Mouse (Mus musculus) layer of hippocampus, adult 18-20 months (tissue): Measurements from ENCODE around the gene Olfr675. TPM values are rescaled to one million over a fixed set of nuclear protein-coding genes. Genes with fewer than 3 reads are reported as not detected.
"Not testable (repeated sequence)": the region's sequence is repeated elsewhere in the genome, so short reads cannot be mapped to it uniquely, and the experiment has no call there.

Source experiments
- DNase-seq, 2 experiments: peaks; one replicate each; pipeline ENCODE4 v3.0.0; 2022; ENCODE audit warnings: low spot score in 2 of 2
- long read RNA-seq: library from polyadenylated mRNA; stranded (forward); transcript quantifications from one replicate; pipeline ENCODE4 v2.0.0, GENCODE M21; 2021
- total RNA-seq, 2 experiments: library from RNA; stranded (reverse); gene quantifications; 2 replicates each; pipeline ENCODE4 v1.2.3; 2021

Olfr675 gene
- not detected for total RNA-seq
- long read RNA-seq = 0 reads

DNA sequence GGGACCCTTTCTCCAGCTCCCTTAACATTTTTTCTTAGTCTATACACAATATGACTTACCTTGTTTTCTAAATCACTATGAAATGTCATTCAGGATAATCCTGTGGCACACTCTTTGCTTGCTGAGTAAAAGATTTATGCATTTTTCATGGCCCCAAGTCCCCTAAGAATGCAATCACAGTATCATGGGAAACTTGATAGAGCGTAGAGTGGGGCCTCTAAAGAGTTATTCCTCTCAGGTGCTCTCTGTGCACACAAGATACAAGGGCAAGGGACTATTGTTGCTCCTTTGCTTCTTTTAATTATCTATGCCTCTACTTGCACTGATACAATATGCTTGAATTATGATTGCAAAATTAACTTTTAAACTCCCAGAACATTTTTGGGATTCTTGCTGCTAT, at the start of gene Olfr675:
Gene Olfr675 (minus strand): TSS at position 101 of the 400 bp plus-strand sequence.
- no peak for DNase-seq

DNA sequence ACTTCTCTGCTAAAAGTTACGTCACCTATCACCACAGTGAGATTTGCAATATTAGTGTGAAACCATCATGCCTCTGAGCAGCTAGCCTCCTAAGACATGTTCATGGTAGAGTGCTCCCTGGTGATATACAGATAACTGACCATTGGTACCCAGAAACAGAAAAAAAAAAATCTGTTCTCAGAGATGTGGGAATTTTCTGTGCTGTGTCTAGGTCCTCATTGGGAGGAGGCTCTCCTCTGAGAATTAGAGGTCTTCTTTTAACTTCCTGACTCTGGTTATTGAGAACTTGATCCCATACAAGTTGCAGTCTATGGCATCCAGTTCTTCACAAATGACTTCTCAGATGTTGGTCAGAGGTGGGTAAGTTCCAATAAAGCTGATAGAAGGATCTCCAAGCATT, 35.9 kb upstream of the Olfr675 start, which contains the start of gene Olfr678:
Gene Olfr678 (plus strand): TSS at position 301 of the 400 bp plus-strand sequence.
- DNase-seq = no peak

- DNase-seq = no peak
Measured at GRCm38 (mm10) chr7:105058951-105059350, 30.7 kb upstream of the Olfr675 start.

DNA sequence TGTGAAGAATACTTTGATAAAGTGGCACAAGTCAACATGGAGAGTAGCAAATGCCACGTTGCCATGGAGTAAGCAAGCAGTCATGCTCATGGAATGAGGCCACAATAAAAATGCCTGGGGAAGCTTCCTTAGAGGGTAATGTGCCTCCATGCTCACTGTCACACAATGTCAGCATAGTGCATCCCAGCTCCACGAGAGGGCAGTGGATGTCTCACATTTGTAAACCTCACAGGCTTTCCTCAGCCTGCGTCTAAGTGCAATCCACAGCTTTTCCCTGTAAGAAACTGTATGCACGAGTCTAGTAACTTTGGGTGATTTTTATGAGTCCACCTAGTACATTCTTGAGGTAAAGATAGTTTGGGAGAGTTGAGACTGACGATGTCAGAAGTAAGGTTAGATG, 5.6 kb upstream of the Olfr675 start:
- not testable (repeated sequence) for DNase-seq

DNA sequence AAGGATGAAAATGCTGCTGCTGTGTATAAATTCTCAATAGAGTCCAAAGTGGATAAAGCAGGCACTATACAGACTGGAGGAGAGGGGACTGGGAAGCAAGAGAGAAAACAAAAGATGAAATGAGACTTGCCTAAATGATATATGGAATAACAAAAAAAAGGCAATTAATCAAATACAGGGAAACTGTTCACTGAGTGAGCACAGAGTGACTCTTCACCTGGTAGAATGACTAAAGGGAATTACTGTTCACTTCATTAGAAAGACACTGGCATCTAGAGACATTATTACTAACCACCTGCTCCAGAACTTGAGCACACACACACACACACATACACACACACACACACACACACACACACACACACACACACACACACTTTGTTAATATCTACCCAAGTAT, 4.1 kb upstream of the Olfr675 start, which contains the start of gene Olfr676:
Gene Olfr676 (plus strand): TSS at position 301 of the 400 bp plus-strand sequence.
- DNase-seq = no peak

- no peak for DNase-seq
Measured at GRCm38 (mm10) chr7:105022530-105022929, 5.7 kb downstream of the Olfr675 start.

GRCm38 (mm10) chr7:105001929-105002328, 26.3 kb downstream of the Olfr675 start, which contains the start of gene Olfr672:
TSS of gene Olfr672 (minus strand) at chr7:105002029.
- DNase-seq = no peak

- DNase-seq = no peak
Measured at GRCm38 (mm10) chr7:104979026-104979425, 49.2 kb downstream of the Olfr675 start, which contains the start of gene Olfr671. TSS of gene Olfr671 (minus strand) at chr7:104979126.

DNA sequence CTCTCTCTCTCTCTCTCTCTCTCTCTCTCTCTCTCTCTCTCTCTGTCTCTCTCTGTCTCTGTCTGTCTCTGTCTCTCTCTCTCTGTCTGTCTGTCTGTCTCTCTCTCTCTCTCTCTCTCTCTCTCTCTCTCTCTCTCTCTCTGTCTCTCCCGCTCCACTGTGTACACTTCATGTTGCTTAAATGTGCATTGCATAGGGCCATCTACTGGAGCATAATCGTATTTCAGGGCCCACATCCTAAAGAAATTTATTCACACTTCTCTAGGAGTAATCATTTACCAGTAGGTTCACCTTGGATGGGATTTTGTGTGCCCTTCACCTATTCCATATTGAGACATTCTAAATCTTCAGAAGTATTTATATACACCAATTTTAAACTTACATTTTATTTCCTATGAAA, 55.8 kb downstream of the Olfr675 start:
- not testable (repeated sequence) for DNase-seq

Other genes starting within 250 kb of the Olfr675 start
- not detected for gene Usp17lb, start 185.9 kb downstream of the Olfr675 start, total RNA-seq
- not detected for gene Usp17la, start 171.5 kb downstream of the Olfr675 start, total RNA-seq
- gene Olfr665, start 150.4 kb downstream of the Olfr675 start, total RNA-seq = not detected
- gene Olfr666, start 132.5 kb downstream of the Olfr675 start, total RNA-seq = not detected
- not detected for gene Olfr667, start 107.0 kb downstream of the Olfr675 start, total RNA-seq
- gene Olfr668, start 100.4 kb downstream of the Olfr675 start, total RNA-seq = not detected
- gene Olfr669, start 94.2 kb downstream of the Olfr675 start, total RNA-seq = not detected
- gene Olfr670, start 65.8 kb downstream of the Olfr675 start, total RNA-seq = not detected
- gene Olfr671, start 49.3 kb downstream of the Olfr675 start, total RNA-seq = not detected
- gene Olfr672, start 26.4 kb downstream of the Olfr675 start, total RNA-seq = not detected
- gene Olfr676, start 4.2 kb upstream of the Olfr675 start, total RNA-seq = not detected
- gene Olfr677, start 22.9 kb upstream of the Olfr675 start, total RNA-seq = not detected
- gene Olfr678, start 36.0 kb upstream of the Olfr675 start, total RNA-seq = not detected
- not detected for gene Olfr679, start 52.7 kb upstream of the Olfr675 start, total RNA-seq
- not detected for gene Olfr680-ps1, start 64.4 kb upstream of the Olfr675 start, total RNA-seq
- not detected for gene Olfr681, start 88.4 kb upstream of the Olfr675 start, total RNA-seq
- gene Olfr683, start 118.6 kb upstream of the Olfr675 start, total RNA-seq = not detected
- not detected for gene Olfr684, start 135.2 kb upstream of the Olfr675 start, total RNA-seq
- not detected for gene Olfr685, start 157.6 kb upstream of the Olfr675 start, total RNA-seq
- not detected for gene Olfr686, start 179.0 kb upstream of the Olfr675 start, total RNA-seq